Mouse (Mus musculus) left cerebral cortex, postnatal 36 days (tissue): ENCODE measurements around the gene Olfr1040. TPM values are rescaled to one million over a fixed set of nuclear protein-coding genes. Genes with fewer than 3 reads are reported as not detected.
"Not testable (repeated sequence)": the region's sequence is repeated elsewhere in the genome, so short reads cannot be mapped to it uniquely, and the experiment has no call there.

Experiments
- DNase-seq, 2 experiments: peaks; one replicate each; pipeline ENCODE4 v3.0.0; 2021 to 2022; ENCODE audit warnings: low spot score in 2 of 2, mixed read lengths in 1 of 2
- intact Hi-C: fragments of 180-260 bp; cut with DNase I; formaldehyde crosslinking; loops from one replicate; pipeline ENCODE4 v1.15.1; 2025
- total RNA-seq, 2 experiments: library from RNA; stranded (reverse); gene quantifications; 2 replicates each; pipeline ENCODE4 v1.2.3; 2021

Olfr1040 gene
- total RNA-seq = not detected

GRCm38 (mm10) chr2:86146632-86147031 is at the start of gene Olfr1040:
TSS of gene Olfr1040 (minus strand) at chr2:86146732.
- no peak for DNase-seq
- intact Hi-C loops = no loop called here

- DNase-seq = no peak
- intact Hi-C loops = no loop called here
These were observed 49.3 kb upstream of the Olfr1040 start for GRCm38 (mm10) chr2:86195863-86196262.

GRCm38 (mm10) chr2:86185583-86185982 is 39.1 kb upstream of the Olfr1040 start, which contains the start of gene Olfr52:
TSS of gene Olfr52 (minus strand) at chr2:86185683.
- intact Hi-C loops = no loop called here
- DNase-seq = no peak

GRCm38 (mm10) chr2:86179950-86180349 is 33.4 kb upstream of the Olfr1040 start:
- DNase-seq = no peak
- intact Hi-C loops = no loop called here

- DNase-seq = no peak
- intact Hi-C loops = no loop called here
These were observed 31.2 kb upstream of the Olfr1040 start, which contains the start of gene Olfr1044 for GRCm38 (mm10) chr2:86177720-86178119. TSS of gene Olfr1044 (minus strand) at chr2:86177820.

GRCm38 (mm10) chr2:86175422-86175821 is 28.9 kb upstream of the Olfr1040 start:
- intact Hi-C loops = not testable (repeated sequence)

GRCm38 (mm10) chr2:86167422-86167821 is 20.9 kb upstream of the Olfr1040 start, which contains the start of gene Olfr1043:
TSS of gene Olfr1043 (minus strand) at chr2:86167522.
- no peak for DNase-seq
- intact Hi-C loops = no loop called here

More at GRCm38 (mm10) chr2:86175422-86175821, 28.9 kb upstream of the Olfr1040 start:
- DNase-seq = not testable (repeated sequence)

GRCm38 (mm10) chr2:86161738-86162137 is 15.2 kb upstream of the Olfr1040 start, which contains the start of gene Olfr1042:
TSS of gene Olfr1042 (minus strand) at chr2:86161838.
- intact Hi-C loops = no loop called here
- no peak for DNase-seq

GRCm38 (mm10) chr2:86135828-86136227 is 10.7 kb downstream of the Olfr1040 start, which contains the start of gene Olfr1039:
TSS of gene Olfr1039 (minus strand) at chr2:86135928.
- DNase-seq = no peak
- intact Hi-C loops = no loop called here

Other genes starting within 250 kb of the Olfr1040 start
- gene Olfr1024, start 241.7 kb downstream of the Olfr1040 start, total RNA-seq = not detected
- gene Olfr1025-ps1, start 231.5 kb downstream of the Olfr1040 start, total RNA-seq = not detected
- not detected for gene Olfr1026, start 225.2 kb downstream of the Olfr1040 start, total RNA-seq
- gene Olfr1028, start 196.3 kb downstream of the Olfr1040 start, total RNA-seq = not detected
- gene Olfr1029, start 172.8 kb downstream of the Olfr1040 start, total RNA-seq = not detected
- gene Olfr1030, start 167.5 kb downstream of the Olfr1040 start, total RNA-seq = not detected
- not detected for gene Olfr1031, start 156.4 kb downstream of the Olfr1040 start, total RNA-seq
- gene Olfr1032, start 141.2 kb downstream of the Olfr1040 start, total RNA-seq = not detected
- gene Olfr1033, start 126.1 kb downstream of the Olfr1040 start, total RNA-seq = not detected
- gene Olfr1034, start 100.9 kb downstream of the Olfr1040 start, total RNA-seq = not detected
- gene Olfr1036, start 72.7 kb downstream of the Olfr1040 start, total RNA-seq = not detected
- not detected for gene Olfr1037, start 59.3 kb downstream of the Olfr1040 start, total RNA-seq
- gene Olfr1039, start 10.8 kb downstream of the Olfr1040 start, total RNA-seq = not detected
- gene Olfr1042, start 15.1 kb upstream of the Olfr1040 start, total RNA-seq = not detected
- gene Olfr1043, start 20.8 kb upstream of the Olfr1040 start, total RNA-seq = not detected
- not detected for gene Olfr1044, start 31.1 kb upstream of the Olfr1040 start, total RNA-seq
- not detected for gene Olfr52, start 39.0 kb upstream of the Olfr1040 start, total RNA-seq
- gene Olfr1045, start 56.3 kb upstream of the Olfr1040 start, total RNA-seq = not detected
- gene Olfr1046, start 72.6 kb upstream of the Olfr1040 start, total RNA-seq = not detected
- not detected for gene Olfr1047, start 84.7 kb upstream of the Olfr1040 start, total RNA-seq
- not detected for gene Olfr1048, start 93.6 kb upstream of the Olfr1040 start, total RNA-seq
- not detected for gene Olfr1049, start 111.6 kb upstream of the Olfr1040 start, total RNA-seq
- gene Olfr1051, start 132.4 kb upstream of the Olfr1040 start, total RNA-seq = not detected
- not detected for gene Olfr1052, start 145.7 kb upstream of the Olfr1040 start, total RNA-seq
- not detected for gene Olfr1053, start 168.6 kb upstream of the Olfr1040 start, total RNA-seq
- not detected for gene Olfr1054, start 188.7 kb upstream of the Olfr1040 start, total RNA-seq
- gene Olfr1055, start 203.6 kb upstream of the Olfr1040 start, total RNA-seq = not detected
- not detected for gene Olfr1056, start 215.7 kb upstream of the Olfr1040 start, total RNA-seq
- not detected for gene Olfr1057, start 231.7 kb upstream of the Olfr1040 start, total RNA-seq
- gene Olfr1058, start 241.8 kb upstream of the Olfr1040 start, total RNA-seq = not detected